Mouse (Mus musculus): Measurements from ENCODE around the gene Rbm47.

Rbm47 gene

GRCm38 (mm10) chr5:66165748-66166147 lies 7.2 kb downstream of the Rbm47 start:
- in situ Hi-C loops (cut with MboI) = no loop called here

- in situ Hi-C loops (cut with MboI) = no loop called here
Measured at GRCm38 (mm10) chr5:66156431-66156962, 16.4 kb downstream of the Rbm47 start.

GRCm38 (mm10) chr5:66154616-66155015 lies 18.3 kb downstream of the Rbm47 start:
- in situ Hi-C loops (cut with MboI) = no loop called here

GRCm38 (mm10) chr5:66153486-66153885 lies 19.4 kb downstream of the Rbm47 start:
- in situ Hi-C loops (cut with MboI) = no loop called here

- in situ Hi-C loops (cut with MboI) = no loop called here
Measured at GRCm38 (mm10) chr5:66151301-66152188, 21.4 kb downstream of the Rbm47 start.

- in situ Hi-C loops (cut with MboI) = no loop called here
Measured at GRCm38 (mm10) chr5:66150706-66151300, 22.1 kb downstream of the Rbm47 start.

- in situ Hi-C loops (cut with MboI) = no loop called here
Measured at GRCm38 (mm10) chr5:66150106-66150705, 22.7 kb downstream of the Rbm47 start.

GRCm38 (mm10) chr5:66149571-66149970 lies 23.3 kb downstream of the Rbm47 start:
- in situ Hi-C loops (cut with MboI) = no loop called here

- in situ Hi-C loops (cut with MboI) = no loop called here
Measured at GRCm38 (mm10) chr5:66149111-66149510, 23.8 kb downstream of the Rbm47 start.

GRCm38 (mm10) chr5:66147313-66147712 lies 25.6 kb downstream of the Rbm47 start:
- in situ Hi-C loops (cut with MboI) = no loop called here

- in situ Hi-C loops (cut with MboI) = no loop called here
Measured at GRCm38 (mm10) chr5:66145583-66145982, 27.3 kb downstream of the Rbm47 start.

GRCm38 (mm10) chr5:66143093-66144032 lies 29.6 kb downstream of the Rbm47 start:
- in situ Hi-C loops (cut with MboI) = no loop called here

GRCm38 (mm10) chr5:66141474-66141873 lies 31.4 kb downstream of the Rbm47 start:
- in situ Hi-C loops (cut with MboI) = no loop called here

GRCm38 (mm10) chr5:66139634-66140295 lies 33.2 kb downstream of the Rbm47 start:
- in situ Hi-C loops (cut with MboI) = no loop called here

GRCm38 (mm10) chr5:66139171-66139570 lies 33.7 kb downstream of the Rbm47 start:
- in situ Hi-C loops (cut with MboI) = no loop called here

GRCm38 (mm10) chr5:66138597-66138996 lies 34.3 kb downstream of the Rbm47 start:
- in situ Hi-C loops (cut with MboI) = no loop called here

- in situ Hi-C loops (cut with MboI) = no loop called here
Measured at GRCm38 (mm10) chr5:66137250-66137649, 35.7 kb downstream of the Rbm47 start.

GRCm38 (mm10) chr5:66135853-66136210 lies 37.1 kb downstream of the Rbm47 start:
- in situ Hi-C loops (cut with MboI) = no loop called here

GRCm38 (mm10) chr5:66135161-66135852 lies 37.6 kb downstream of the Rbm47 start:
- in situ Hi-C loops (cut with MboI) = no loop called here

- in situ Hi-C loops (cut with MboI) = no loop called here
Measured at GRCm38 (mm10) chr5:66134578-66134977, 38.3 kb downstream of the Rbm47 start.
